Mouse (Mus musculus): ENCODE measurements around the gene Atxn1. TPM values are rescaled to one million over a fixed set of nuclear protein-coding genes. Genes with fewer than 3 reads are reported as not detected.

Gene Atxn1
- total and polyA plus RNA-seq, 3 experiments: 7.5 to 30.1 (median 27.3) TPM

- Histone ChIP-seq H3K4me3 (no peak overlapping the region), H3K27ac (no peak overlapping the region), H3K36me3 (ENCODE audit: control insufficient read depth, insufficient read depth, low read length) (no peaks in the 10 kb centered on the region), H3K4me1 (ENCODE audit: control insufficient read depth, insufficient read depth, low read length) (no peaks in the 10 kb centered on the region; the same call in 1 of the 2 replicates), H3K79me2 (replicated peaks; ENCODE audit: control insufficient read depth, insufficient read depth, low read length) (no peaks in the 10 kb centered on the region), H3K27me3 (ENCODE audit: control insufficient read depth, insufficient read depth, low read length) (no peaks in the 10 kb centered on the region), H3K9ac (ENCODE audit: low read depth, low read length) (no peak overlapping the region)
- DNase-seq: no peak
- no peak for TF ChIP-seq CTCF (IDR thresholded peaks at IDR 0.05)
- TF ChIP-seq EP300 (IDR thresholded peaks at IDR 0.05; ENCODE audit: insufficient read depth, low read depth, low read length): no peak
- TF ChIP-seq POLR2A (IDR thresholded peaks at IDR 0.05; ENCODE audit: insufficient read depth, low read depth, low read length): no peak
- intact Hi-C loops (cut with DNase I): no loop called here
- 80% methylated on average over 2 of the region's 2 CpGs for WGBS
Measured at GRCm38 (mm10) chr13:45599831-45600230, 365.0 kb downstream of the Atxn1 start.

- no peaks in the 10 kb centered on the region for H3K27me3 ChIP-seq (ENCODE audit: control insufficient read depth, insufficient read depth, low read length)
- H3K79me2 ChIP-seq (replicated peaks; ENCODE audit: control insufficient read depth, insufficient read depth, low read length): no peaks in the 10 kb centered on the region
- no peaks in the 10 kb centered on the region; the same call in 1 of the 2 replicates for H3K4me1 ChIP-seq (ENCODE audit: control insufficient read depth, insufficient read depth, low read length)
- no peak for DNase-seq
- H3K9ac ChIP-seq (ENCODE audit: low read depth, low read length): no peak overlapping the region
- no peak overlapping the region for H3K4me3 ChIP-seq
- TF ChIP-seq POLR2A (IDR thresholded peaks at IDR 0.05; ENCODE audit: insufficient read depth, low read depth, low read length) (no peak), EP300 (IDR thresholded peaks at IDR 0.05; ENCODE audit: insufficient read depth, low read depth, low read length) (no peak), CTCF (IDR thresholded peaks at IDR 0.05) (no peak)
- H3K36me3 ChIP-seq (ENCODE audit: control insufficient read depth, insufficient read depth, low read length): no peaks in the 10 kb centered on the region
- 54% methylated on average over 7 of the region's 7 CpGs for WGBS
- H3K27ac ChIP-seq: no peak overlapping the region
- intact Hi-C loops (cut with DNase I): no loop called here
Measured at GRCm38 (mm10) chr13:45595416-45595815, 369.4 kb downstream of the Atxn1 start.

GRCm38 (mm10) chr13:45593914-45594313, 370.9 kb downstream of the Atxn1 start:
- Histone ChIP-seq H3K4me1 (ENCODE audit: control insufficient read depth, insufficient read depth, low read length) (no peaks in the 10 kb centered on the region; the same call in 1 of the 2 replicates), H3K27ac (no peak overlapping the region), H3K36me3 (ENCODE audit: control insufficient read depth, insufficient read depth, low read length) (no peaks in the 10 kb centered on the region), H3K4me3 (no peak overlapping the region), H3K79me2 (replicated peaks; ENCODE audit: control insufficient read depth, insufficient read depth, low read length) (no peaks in the 10 kb centered on the region), H3K9ac (ENCODE audit: low read depth, low read length) (no peak overlapping the region), H3K27me3 (ENCODE audit: control insufficient read depth, insufficient read depth, low read length) (no peaks in the 10 kb centered on the region)
- intact Hi-C loops (cut with DNase I): no loop called here
- no peak for DNase-seq
- WGBS: 84% methylated on average over 1 of the region's 1 CpGs
- TF ChIP-seq CTCF (IDR thresholded peaks at IDR 0.05) (no peak), EP300 (IDR thresholded peaks at IDR 0.05; ENCODE audit: insufficient read depth, low read depth, low read length) (no peak), POLR2A (IDR thresholded peaks at IDR 0.05; ENCODE audit: insufficient read depth, low read depth, low read length) (no peak)

- Histone ChIP-seq H3K9ac (ENCODE audit: low read depth, low read length) (no peak overlapping the region), H3K27me3 (ENCODE audit: control insufficient read depth, insufficient read depth, low read length) (no peaks in the 10 kb centered on the region), H3K4me1 (ENCODE audit: control insufficient read depth, insufficient read depth, low read length) (no peaks in the 10 kb centered on the region; the same call in 1 of the 2 replicates), H3K4me3 (no peak overlapping the region), H3K79me2 (replicated peaks; ENCODE audit: control insufficient read depth, insufficient read depth, low read length) (no peaks in the 10 kb centered on the region), H3K27ac (no peak overlapping the region), H3K36me3 (ENCODE audit: control insufficient read depth, insufficient read depth, low read length) (no peaks in the 10 kb centered on the region)
- DNase-seq: no peak
- TF ChIP-seq POLR2A (IDR thresholded peaks at IDR 0.05; ENCODE audit: insufficient read depth, low read depth, low read length) (no peak), EP300 (IDR thresholded peaks at IDR 0.05; ENCODE audit: insufficient read depth, low read depth, low read length) (no peak), CTCF (IDR thresholded peaks at IDR 0.05) (no peak)
- intact Hi-C loops (cut with DNase I): no loop called here
Measured at GRCm38 (mm10) chr13:45590898-45591297, 373.9 kb downstream of the Atxn1 start.

- intact Hi-C loops (cut with DNase I): no loop called here
- 90% methylated on average over 5 of the region's 5 CpGs for WGBS
- Histone ChIP-seq H3K27ac (no peak overlapping the region), H3K27me3 (ENCODE audit: control insufficient read depth, insufficient read depth, low read length) (no peaks in the 10 kb centered on the region), H3K36me3 (ENCODE audit: control insufficient read depth, insufficient read depth, low read length) (no peaks in the 10 kb centered on the region), H3K4me3 (no peak overlapping the region), H3K79me2 (replicated peaks; ENCODE audit: control insufficient read depth, insufficient read depth, low read length) (no peaks in the 10 kb centered on the region), H3K4me1 (ENCODE audit: control insufficient read depth, insufficient read depth, low read length) (peaks cover 2% of the 10 kb centered on the region), H3K9ac (ENCODE audit: low read depth, low read length) (no peak overlapping the region)
- DNase-seq: no peak
- TF ChIP-seq CTCF (IDR thresholded peaks at IDR 0.05): peak; percentile 44
- no peak for TF ChIP-seq EP300 (IDR thresholded peaks at IDR 0.05; ENCODE audit: insufficient read depth, low read depth, low read length)
Measured at GRCm38 (mm10) chr13:45583061-45583460, 381.7 kb downstream of the Atxn1 start.

GRCm38 (mm10) chr13:45582294-45582693, 382.5 kb downstream of the Atxn1 start:
- Histone ChIP-seq H3K27ac (no peak overlapping the region), H3K27me3 (ENCODE audit: control insufficient read depth, insufficient read depth, low read length) (no peaks in the 10 kb centered on the region), H3K79me2 (replicated peaks; ENCODE audit: control insufficient read depth, insufficient read depth, low read length) (no peaks in the 10 kb centered on the region), H3K9ac (ENCODE audit: low read depth, low read length) (no peak overlapping the region), H3K36me3 (ENCODE audit: control insufficient read depth, insufficient read depth, low read length) (no peaks in the 10 kb centered on the region), H3K4me3 (no peak overlapping the region), H3K4me1 (ENCODE audit: control insufficient read depth, insufficient read depth, low read length) (peaks cover 6% of the 10 kb centered on the region)
- TF ChIP-seq EP300 (IDR thresholded peaks at IDR 0.05; ENCODE audit: insufficient read depth, low read depth, low read length) (no peak), CTCF (IDR thresholded peaks at IDR 0.05) (no peak), POLR2A (IDR thresholded peaks at IDR 0.05; ENCODE audit: insufficient read depth, low read depth, low read length) (no peak)
- intact Hi-C loops (cut with DNase I): no loop called here
- DNase-seq: no peak
- WGBS: 77% methylated on average over 12 of the region's 12 CpGs

Data from heart, adult 2 months (tissue).